Mouse (Mus musculus) MEL (cell line): ENCODE results near the gene Tnf. TPM values are rescaled to one million over a fixed set of nuclear protein-coding genes. Genes with fewer than 3 reads are reported as not detected.

Source experiments
- DNase-seq: peaks from one replicate; pipeline ENCODE4 v3.0.0; 2011; ENCODE audit warnings: low read depth, low spot score
- H3K27ac ChIP-seq: 2 replicates; pipeline ENCODE4 v1.5.1; 2012; ENCODE audit warnings: low read depth, mild to moderate bottlenecking, control low read depth, low read length, moderate library complexity; ENCODE audit not compliant: control insufficient read depth
- H3K27me3 ChIP-seq, 2 experiments: fragments of 150-350 bp in 1 of 2; sonication (generic) in 1 of 2; 2 replicates each; pipeline ENCODE4 v1.6.1; 2012; ENCODE audit warnings: low read length in 2 of 2, mild to moderate bottlenecking in 2 of 2, improper control_type of control experiment in 1 of 2, moderate library complexity in 1 of 2; ENCODE audit not compliant: insufficient read depth in 2 of 2, control insufficient read depth in 1 of 2
- H3K36me3 ChIP-seq, 2 experiments: 2 replicates each; pipeline ENCODE4 v1.6.1; 2012 to 2014; ENCODE audit warnings: low read length in 2 of 2, improper control_type of control experiment in 1 of 2, inconsistent platforms in 1 of 2, mild to moderate bottlenecking in 1 of 2; ENCODE audit not compliant: insufficient read depth in 2 of 2, control insufficient read depth in 1 of 2
- H3K4me1 ChIP-seq, 2 experiments: fragments of 150-350 bp in 1 of 2; sonication (generic) in 1 of 2; 2 replicates each; pipeline ENCODE4 v1.6.1; 2012; ENCODE audit warnings: low read length in 2 of 2, improper control_type of control experiment in 1 of 2, mild to moderate bottlenecking in 1 of 2; ENCODE audit not compliant: insufficient read depth in 2 of 2, control insufficient read depth in 1 of 2
- H3K4me3 ChIP-seq, 2 experiments: fragments of 150-350 bp in 1 of 2; sonication (generic) in 1 of 2; 2 replicates each; pipeline ENCODE4 v1.5.1; 2012; ENCODE audit warnings: low read depth in 2 of 2, low read length in 2 of 2, mild to moderate bottlenecking in 2 of 2, moderate library complexity in 2 of 2, control low read depth in 1 of 2, improper control_type of control experiment in 1 of 2; ENCODE audit not compliant: control insufficient read depth in 1 of 2, insufficient read depth in 1 of 2
- H3K79me2 ChIP-seq: 2 replicates; pipeline ENCODE4 v1.6.1; 2012; ENCODE audit warnings: mild to moderate bottlenecking, low read length, moderate library complexity; ENCODE audit not compliant: control insufficient read depth, poor library complexity, insufficient read depth
- H3K9ac ChIP-seq: 2 replicates; pipeline ENCODE4 v1.6.1; 2012; ENCODE audit warnings: low read depth, mild to moderate bottlenecking, control low read depth, low read length, moderate library complexity; ENCODE audit not compliant: control insufficient read depth, poor library complexity, severe bottlenecking
- H3K9me3 ChIP-seq: fragments of 150-350 bp; sonication (generic); replicated peaks from 2 replicates; pipeline ENCODE4 v1.6.1; 2012; ENCODE audit warnings: mild to moderate bottlenecking, low read length, improper control_type of control experiment, moderate library complexity; ENCODE audit not compliant: insufficient read depth
- CHD1 ChIP-seq: IDR thresholded peaks from 2 replicates; pipeline ENCODE4 v1.6.1; 2012; ENCODE audit warnings: low read depth, mild to moderate bottlenecking, inconsistent platforms, low read length, improper control_type of control experiment
- CHD2 ChIP-seq: IDR thresholded peaks from 2 replicates; pipeline ENCODE4 v1.6.1; 2011; ENCODE audit warnings: low read length, improper control_type of control experiment
- CTCF ChIP-seq, 3 experiments: IDR thresholded peaks in 2 of 3; conservative IDR thresholded peaks in 1 of 3; 2 replicates each; pipeline ENCODE4 v1.5.1; 2011 to 2012; ENCODE audit warnings: low read length in 3 of 3, low read depth in 2 of 3, mild to moderate bottlenecking in 2 of 3, improper control_type of control experiment in 1 of 3, inconsistent platforms in 1 of 3, mixed read lengths in 1 of 3, moderate library complexity in 1 of 3; ENCODE audit not compliant: control insufficient read depth in 1 of 3, insufficient read depth in 1 of 3, poor library complexity in 1 of 3, severe bottlenecking in 1 of 3
- E2F4 ChIP-seq: IDR thresholded peaks from 2 replicates; pipeline ENCODE4 v1.6.1; 2011; ENCODE audit warnings: low read depth, low read length, improper control_type of control experiment, borderline replicate concordance
- ELF1 ChIP-seq: IDR thresholded peaks from 2 replicates; pipeline ENCODE4 v1.6.1; 2014; ENCODE audit warnings: low read depth, mild to moderate bottlenecking, inconsistent platforms, low read length, improper control_type of control experiment, moderate library complexity
- ETS1 ChIP-seq: IDR thresholded peaks from 2 replicates; pipeline ENCODE4 v1.6.1; 2012; ENCODE audit warnings: low read depth, mild to moderate bottlenecking, inconsistent platforms, low read length, improper control_type of control experiment, moderate library complexity
- GABPA ChIP-seq: IDR thresholded peaks from 2 replicates; pipeline ENCODE4 v1.6.1; 2012; ENCODE audit warnings: low read depth, mild to moderate bottlenecking, inconsistent platforms, low read length, improper control_type of control experiment, moderate library complexity
- JUND ChIP-seq: IDR thresholded peaks from 2 replicates; pipeline ENCODE4 v1.6.1; 2011; ENCODE audit warnings: low read depth, mild to moderate bottlenecking, improper control_type of control experiment, low read length
- KAT2A ChIP-seq: conservative IDR thresholded peaks from 2 replicates; pipeline ENCODE4 v1.6.1; 2012; ENCODE audit warnings: low read depth, low read length, improper control_type of control experiment, inconsistent platforms
- MAX ChIP-seq: IDR thresholded peaks from 2 replicates; pipeline ENCODE4 v1.6.1; 2011; ENCODE audit warnings: low read length, improper control_type of control experiment
- MEF2A ChIP-seq: IDR thresholded peaks from 2 replicates; pipeline ENCODE4 v1.6.1; 2014; ENCODE audit warnings: low read depth, mild to moderate bottlenecking, inconsistent platforms, low read length, improper control_type of control experiment; ENCODE audit not compliant: poor library complexity, insufficient replicate concordance, severe bottlenecking; ENCODE audit errors: extremely low read depth
- MYB ChIP-seq: IDR thresholded peaks from 2 replicates; pipeline ENCODE4 v1.6.1; 2011; ENCODE audit warnings: mild to moderate bottlenecking, low read depth, low read length, improper control_type of control experiment
- MYC ChIP-seq: IDR thresholded peaks from 2 replicates; pipeline ENCODE4 v1.6.1; 2011; ENCODE audit warnings: low read depth, mild to moderate bottlenecking, low read length, improper control_type of control experiment, moderate library complexity
- POLR2A ChIP-seq, 2 experiments: IDR thresholded peaks; 2 replicates each; pipeline ENCODE4 v1.6.1; 2011 to 2012; ENCODE audit warnings: low read length in 2 of 2, mild to moderate bottlenecking in 2 of 2, control low read depth in 1 of 2, improper control_type of control experiment in 1 of 2, low read depth in 1 of 2, moderate library complexity in 1 of 2; ENCODE audit not compliant: control insufficient read depth in 1 of 2, insufficient read depth in 1 of 2, poor library complexity in 1 of 2
- POLR2AphosphoS2 ChIP-seq: IDR thresholded peaks from 2 replicates; pipeline ENCODE4 v1.6.1; 2011; ENCODE audit warnings: low read length, improper control_type of control experiment
- RAD21 ChIP-seq: IDR thresholded peaks from 2 replicates; pipeline ENCODE4 v1.6.1; 2011; ENCODE audit warnings: mild to moderate bottlenecking, low read depth, low read length, improper control_type of control experiment
- SIN3A ChIP-seq: IDR thresholded peaks from 2 replicates; pipeline ENCODE4 v1.6.1; 2012; ENCODE audit warnings: low read length, improper control_type of control experiment, inconsistent platforms
- SMC3 ChIP-seq: IDR thresholded peaks from 2 replicates; pipeline ENCODE4 v1.6.1; 2011; ENCODE audit warnings: low read depth, low read length, improper control_type of control experiment
- TAL1 ChIP-seq: IDR thresholded peaks from 2 replicates; pipeline ENCODE4 v1.6.1; 2012; ENCODE audit warnings: mild to moderate bottlenecking, inconsistent platforms, low read length, moderate library complexity, mixed read lengths
- TBP ChIP-seq: IDR thresholded peaks from 2 replicates; pipeline ENCODE4 v1.8.0; 2011; ENCODE audit warnings: low read depth, low read length, improper control_type of control experiment
- USF1 ChIP-seq: IDR thresholded peaks from 2 replicates; pipeline ENCODE4 v1.6.1; 2014; ENCODE audit warnings: low read depth, mild to moderate bottlenecking, inconsistent platforms, low read length, improper control_type of control experiment, moderate library complexity
- USF2 ChIP-seq, 2 experiments: IDR thresholded peaks; 2 replicates each; pipeline ENCODE4 v1.6.1; 2011 to 2012; ENCODE audit warnings: improper control_type of control experiment in 2 of 2, low read length in 2 of 2, borderline replicate concordance in 1 of 2, inconsistent platforms in 1 of 2, low read depth in 1 of 2, mild to moderate bottlenecking in 1 of 2; ENCODE audit not compliant: insufficient read depth in 1 of 2
- ZC3H11A ChIP-seq: IDR thresholded peaks from 2 replicates; pipeline ENCODE4 v1.6.1; 2012; ENCODE audit warnings: low read depth, mild to moderate bottlenecking, inconsistent platforms, low read length, improper control_type of control experiment
- ZMIZ1 ChIP-seq: IDR thresholded peaks from 2 replicates; pipeline ENCODE4 v1.6.1; 2012; ENCODE audit warnings: low read depth, mild to moderate bottlenecking, inconsistent platforms, low read length, improper control_type of control experiment, moderate library complexity
- polyA plus RNA-seq, 2 experiments: library from polyadenylated mRNA; stranded (reverse) in 1 of 2; unstranded in 1 of 2; fragments of >175 nt in 1 of 2; fragments of >200 nt in 1 of 2; gene quantifications; 2 replicates each; pipeline versions ENCODE4 v1.2.1 to v1.2.4; 2012; ENCODE audit warnings: low replicate concordance in 2 of 2, low read depth in 1 of 2; ENCODE audit not compliant: insufficient read length in 2 of 2, insufficient read depth in 1 of 2, missing spikeins in 1 of 2
- total RNA-seq: library from RNA; depleted of rRNA; stranded (reverse); fragments of 300-350 nt; gene quantifications from 2 replicates; pipeline ENCODE4 v1.2.3, GENCODE M21; 2012

The Tnf gene
- total and polyA plus RNA-seq, 3 experiments, result 1.2 to 2.0 TPM; not detected in 1

GRCm38 (mm10) chr17:35178528-35178927, 23.3 kb downstream of the Tnf start:
- Histone ChIP-seq H3K36me3 (peaks cover 0 to 12% of the 10 kb centered on the region in 2 experiments; a peak in 2 of 4 replicates), H3K79me2 (no peaks in the 10 kb centered on the region), H3K4me3 (no peak overlapping the region), H3K9me3 (no peaks in the 10 kb centered on the region), H3K27me3 (no peaks in the 10 kb centered on the region), H3K4me1 (peaks cover 7 to 9% of the 10 kb centered on the region in 2 experiments), H3K27ac (no peak overlapping the region), H3K9ac (no peak overlapping the region)
- no peak for TF ChIP-seq E2F4
- no peak for TF ChIP-seq JUND
- no peak for TF ChIP-seq POLR2AphosphoS2
- no peak for TF ChIP-seq MEF2A
- no peak for TF ChIP-seq TAL1
- TF ChIP-seq POLR2A (IDR thresholded peaks at IDR 0.05; ENCODE audit: control insufficient read depth in 1 of 2, insufficient read depth in 1 of 2, low read depth in 1 of 2, low read length in 2 of 2, poor library complexity in 1 of 2), result no peak
- TF ChIP-seq KAT2A, result no peak
- TF ChIP-seq ZC3H11A, result peak; percentile 96
- peak; percentile 98 for TF ChIP-seq SMC3
- TF ChIP-seq ELF1, result no peak
- no peak for TF ChIP-seq MAX
- no peak for TF ChIP-seq ETS1
- peak; percentile 53 for TF ChIP-seq SIN3A
- TF ChIP-seq MYC, result no peak
- TF ChIP-seq CTCF (IDR thresholded peaks at IDR 0.05 in 2 of 3, conservative IDR thresholded peaks at IDR 0.05 in 1 of 3; ENCODE audit: control insufficient read depth in 1 of 3, insufficient read depth in 1 of 3, low read depth in 2 of 3, low read length in 3 of 3, poor library complexity in 1 of 3, severe bottlenecking in 1 of 3), result peak; percentile 91 to 98 (median 97)
- TF ChIP-seq USF2 (IDR thresholded peaks at IDR 0.05; ENCODE audit: borderline replicate concordance in 1 of 2, insufficient read depth in 1 of 2, low read depth in 1 of 2, low read length in 2 of 2), result no peak
- no peak for TF ChIP-seq TBP
- TF ChIP-seq MYB, result no peak
- TF ChIP-seq GABPA, result no peak
- no peak for TF ChIP-seq USF1
- TF ChIP-seq CHD1, result no peak
- peak; percentile 98 for TF ChIP-seq RAD21
- DNase-seq, result peak; percentile 82

- DNase-seq, result no peak
- no peaks in the 10 kb centered on the region for H3K27me3 ChIP-seq
- H3K4me3 ChIP-seq, result no peak within 1 kb of the TSS
- no peak within 1 kb of the TSS for H3K9ac ChIP-seq
- H3K27ac ChIP-seq, result peak within 1 kb of the TSS; percentile 39
- H3K9me3 ChIP-seq, result no peaks in the 10 kb centered on the region
- no peak for TF ChIP-seq TAL1
- TF ChIP-seq CHD2, result no peak
- TF ChIP-seq SMC3, result no peak
- no peak for TF ChIP-seq GABPA
- no peak for TF ChIP-seq ZMIZ1
- TF ChIP-seq POLR2AphosphoS2, result no peak
- peaks cover 0 to 15% of the 10 kb centered on the region in 2 experiments; a peak in 2 of 4 replicates for H3K36me3 ChIP-seq
- no peaks in the 10 kb centered on the region for H3K79me2 ChIP-seq
- peaks cover 12 to 22% of the 10 kb centered on the region in 2 experiments for H3K4me1 ChIP-seq
These were observed 25.8 kb downstream of the Tnf start, which contains the start of gene Aif1 for GRCm38 (mm10) chr17:35175968-35176367. Gene Aif1, minus strand, starts transcription at chr17:35176068.
